Mouse (Mus musculus) MEL (cell line): ENCODE data around the gene Drd2. TPM values are rescaled to one million over a fixed set of nuclear protein-coding genes. Genes with fewer than 3 reads are reported as not detected.

ENCODE experiments used
- DNase-seq: peaks from one replicate; pipeline ENCODE4 v3.0.0; 2011; ENCODE audit warnings: low read depth, low spot score
- H3K27ac ChIP-seq: 2 replicates; pipeline ENCODE4 v1.5.1; 2012; ENCODE audit warnings: low read depth, mild to moderate bottlenecking, control low read depth, low read length, moderate library complexity; ENCODE audit not compliant: control insufficient read depth
- H3K27me3 ChIP-seq, 2 experiments: fragments of 150-350 bp in 1 of 2; sonication (generic) in 1 of 2; 2 replicates each; pipeline ENCODE4 v1.6.1; 2012; ENCODE audit warnings: low read length in 2 of 2, mild to moderate bottlenecking in 2 of 2, improper control_type of control experiment in 1 of 2, moderate library complexity in 1 of 2; ENCODE audit not compliant: insufficient read depth in 2 of 2, control insufficient read depth in 1 of 2
- H3K36me3 ChIP-seq, 2 experiments: 2 replicates each; pipeline ENCODE4 v1.6.1; 2012 to 2014; ENCODE audit warnings: low read length in 2 of 2, improper control_type of control experiment in 1 of 2, inconsistent platforms in 1 of 2, mild to moderate bottlenecking in 1 of 2; ENCODE audit not compliant: insufficient read depth in 2 of 2, control insufficient read depth in 1 of 2
- H3K4me1 ChIP-seq, 2 experiments: fragments of 150-350 bp in 1 of 2; sonication (generic) in 1 of 2; 2 replicates each; pipeline ENCODE4 v1.6.1; 2012; ENCODE audit warnings: low read length in 2 of 2, improper control_type of control experiment in 1 of 2, mild to moderate bottlenecking in 1 of 2; ENCODE audit not compliant: insufficient read depth in 2 of 2, control insufficient read depth in 1 of 2
- H3K4me3 ChIP-seq, 2 experiments: fragments of 150-350 bp in 1 of 2; sonication (generic) in 1 of 2; 2 replicates each; pipeline ENCODE4 v1.5.1; 2012; ENCODE audit warnings: low read depth in 2 of 2, low read length in 2 of 2, mild to moderate bottlenecking in 2 of 2, moderate library complexity in 2 of 2, control low read depth in 1 of 2, improper control_type of control experiment in 1 of 2; ENCODE audit not compliant: control insufficient read depth in 1 of 2, insufficient read depth in 1 of 2
- H3K79me2 ChIP-seq: 2 replicates; pipeline ENCODE4 v1.6.1; 2012; ENCODE audit warnings: mild to moderate bottlenecking, low read length, moderate library complexity; ENCODE audit not compliant: control insufficient read depth, poor library complexity, insufficient read depth
- H3K9ac ChIP-seq: 2 replicates; pipeline ENCODE4 v1.6.1; 2012; ENCODE audit warnings: low read depth, mild to moderate bottlenecking, control low read depth, low read length, moderate library complexity; ENCODE audit not compliant: control insufficient read depth, poor library complexity, severe bottlenecking
- H3K9me3 ChIP-seq: fragments of 150-350 bp; sonication (generic); replicated peaks from 2 replicates; pipeline ENCODE4 v1.6.1; 2012; ENCODE audit warnings: mild to moderate bottlenecking, low read length, improper control_type of control experiment, moderate library complexity; ENCODE audit not compliant: insufficient read depth
- CHD1 ChIP-seq: IDR thresholded peaks from 2 replicates; pipeline ENCODE4 v1.6.1; 2012; ENCODE audit warnings: low read depth, mild to moderate bottlenecking, inconsistent platforms, low read length, improper control_type of control experiment
- CTCF ChIP-seq, 3 experiments: IDR thresholded peaks in 2 of 3; conservative IDR thresholded peaks in 1 of 3; 2 replicates each; pipeline ENCODE4 v1.5.1; 2011 to 2012; ENCODE audit warnings: low read length in 3 of 3, low read depth in 2 of 3, mild to moderate bottlenecking in 2 of 3, improper control_type of control experiment in 1 of 3, inconsistent platforms in 1 of 3, mixed read lengths in 1 of 3, moderate library complexity in 1 of 3; ENCODE audit not compliant: control insufficient read depth in 1 of 3, insufficient read depth in 1 of 3, poor library complexity in 1 of 3, severe bottlenecking in 1 of 3
- ELF1 ChIP-seq: IDR thresholded peaks from 2 replicates; pipeline ENCODE4 v1.6.1; 2014; ENCODE audit warnings: low read depth, mild to moderate bottlenecking, inconsistent platforms, low read length, improper control_type of control experiment, moderate library complexity
- EP300 ChIP-seq, 2 experiments: IDR thresholded peaks; 2 replicates each; pipeline ENCODE4 v1.6.1; 2011; ENCODE audit warnings: improper control_type of control experiment in 2 of 2, low read length in 2 of 2, low read depth in 1 of 2, mild to moderate bottlenecking in 1 of 2
- GATA1 ChIP-seq: IDR thresholded peaks from 2 replicates; pipeline ENCODE4 v1.6.1; 2011; ENCODE audit warnings: low read depth, low read length, improper control_type of control experiment
- HCFC1 ChIP-seq: IDR thresholded peaks from 2 replicates; pipeline ENCODE4 v1.6.1; 2012; ENCODE audit warnings: low read depth, mild to moderate bottlenecking, inconsistent platforms, low read length, improper control_type of control experiment, moderate library complexity
- JUND ChIP-seq: IDR thresholded peaks from 2 replicates; pipeline ENCODE4 v1.6.1; 2011; ENCODE audit warnings: low read depth, mild to moderate bottlenecking, improper control_type of control experiment, low read length
- KAT2A ChIP-seq: conservative IDR thresholded peaks from 2 replicates; pipeline ENCODE4 v1.6.1; 2012; ENCODE audit warnings: low read depth, low read length, improper control_type of control experiment, inconsistent platforms
- MAX ChIP-seq: IDR thresholded peaks from 2 replicates; pipeline ENCODE4 v1.6.1; 2011; ENCODE audit warnings: low read length, improper control_type of control experiment
- MXI1 ChIP-seq: IDR thresholded peaks from 2 replicates; pipeline ENCODE4 v1.6.1; 2011; ENCODE audit warnings: mild to moderate bottlenecking, low read depth, low read length, improper control_type of control experiment
- MYB ChIP-seq: IDR thresholded peaks from 2 replicates; pipeline ENCODE4 v1.6.1; 2011; ENCODE audit warnings: mild to moderate bottlenecking, low read depth, low read length, improper control_type of control experiment
- POLR2A ChIP-seq, 2 experiments: IDR thresholded peaks; 2 replicates each; pipeline ENCODE4 v1.6.1; 2011 to 2012; ENCODE audit warnings: low read length in 2 of 2, mild to moderate bottlenecking in 2 of 2, control low read depth in 1 of 2, improper control_type of control experiment in 1 of 2, low read depth in 1 of 2, moderate library complexity in 1 of 2; ENCODE audit not compliant: control insufficient read depth in 1 of 2, insufficient read depth in 1 of 2, poor library complexity in 1 of 2
- RAD21 ChIP-seq: IDR thresholded peaks from 2 replicates; pipeline ENCODE4 v1.6.1; 2011; ENCODE audit warnings: mild to moderate bottlenecking, low read depth, low read length, improper control_type of control experiment
- RCOR1 ChIP-seq: IDR thresholded peaks from 2 replicates; pipeline ENCODE4 v1.6.1; 2012; ENCODE audit warnings: low read depth, mild to moderate bottlenecking, inconsistent platforms, low read length, improper control_type of control experiment
- TBP ChIP-seq: IDR thresholded peaks from 2 replicates; pipeline ENCODE4 v1.8.0; 2011; ENCODE audit warnings: low read depth, low read length, improper control_type of control experiment
- TCF12 ChIP-seq: IDR thresholded peaks from 2 replicates; pipeline ENCODE4 v1.6.1; 2014; ENCODE audit warnings: low read depth, mild to moderate bottlenecking, inconsistent platforms, low read length, improper control_type of control experiment, moderate library complexity
- USF1 ChIP-seq: IDR thresholded peaks from 2 replicates; pipeline ENCODE4 v1.6.1; 2014; ENCODE audit warnings: low read depth, mild to moderate bottlenecking, inconsistent platforms, low read length, improper control_type of control experiment, moderate library complexity
- USF2 ChIP-seq, 2 experiments: IDR thresholded peaks; 2 replicates each; pipeline ENCODE4 v1.6.1; 2011 to 2012; ENCODE audit warnings: improper control_type of control experiment in 2 of 2, low read length in 2 of 2, borderline replicate concordance in 1 of 2, inconsistent platforms in 1 of 2, low read depth in 1 of 2, mild to moderate bottlenecking in 1 of 2; ENCODE audit not compliant: insufficient read depth in 1 of 2
- ZKSCAN1 ChIP-seq: IDR thresholded peaks from 2 replicates; pipeline ENCODE4 v1.6.1; 2012; ENCODE audit warnings: low read depth, mild to moderate bottlenecking, inconsistent platforms, low read length, improper control_type of control experiment, moderate library complexity
- ZNF384 ChIP-seq: IDR thresholded peaks from 2 replicates; pipeline ENCODE4 v1.6.1; 2012; ENCODE audit warnings: low read depth, mild to moderate bottlenecking, inconsistent platforms, low read length, improper control_type of control experiment
- polyA plus RNA-seq, 2 experiments: library from polyadenylated mRNA; stranded (reverse) in 1 of 2; unstranded in 1 of 2; fragments of >175 nt in 1 of 2; fragments of >200 nt in 1 of 2; gene quantifications; 2 replicates each; pipeline versions ENCODE4 v1.2.1 to v1.2.4; 2012; ENCODE audit warnings: low replicate concordance in 2 of 2, low read depth in 1 of 2; ENCODE audit not compliant: insufficient read length in 2 of 2, insufficient read depth in 1 of 2, missing spikeins in 1 of 2
- total RNA-seq: library from RNA; depleted of rRNA; stranded (reverse); fragments of 300-350 nt; gene quantifications from 2 replicates; pipeline ENCODE4 v1.2.3, GENCODE M21; 2012

Drd2 gene
- total and polyA plus RNA-seq, 3 experiments: not detected

DNA sequence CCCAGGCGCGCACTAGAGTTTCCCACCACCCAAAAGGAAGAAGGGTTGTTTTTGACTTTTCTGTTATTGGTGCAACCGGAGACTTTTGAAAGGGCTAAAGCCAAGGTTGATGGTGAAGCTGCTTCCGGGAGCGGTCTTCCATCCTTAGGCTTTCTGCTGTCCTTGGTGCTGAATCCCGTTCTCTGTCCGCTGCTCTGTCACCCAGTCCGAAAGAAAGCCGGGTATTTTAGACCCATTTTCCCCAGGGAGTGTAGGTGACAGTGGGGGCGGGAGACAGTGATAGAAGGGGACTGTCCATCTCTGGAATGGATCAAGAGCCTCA, 578 bp downstream of the Drd2 start:
- H3K4me3 ChIP-seq: no peak overlapping the region
- H3K4me1 ChIP-seq: no peaks in the 10 kb centered on the region
- no peak overlapping the region for H3K9ac ChIP-seq
- no peaks in the 10 kb centered on the region for H3K36me3 ChIP-seq
- no peaks in the 10 kb centered on the region for H3K27me3 ChIP-seq
- no peaks in the 10 kb centered on the region for H3K79me2 ChIP-seq
- peak; percentile 4 for DNase-seq
- no peaks in the 10 kb centered on the region for H3K9me3 ChIP-seq
- no peak overlapping the region for H3K27ac ChIP-seq
- TF ChIP-seq POLR2A (IDR thresholded peaks at IDR 0.05; ENCODE audit: control insufficient read depth in 1 of 2, insufficient read depth in 1 of 2, low read depth in 1 of 2, low read length in 2 of 2, poor library complexity in 1 of 2) (no peak), RCOR1 (no peak), MYB (no peak), USF1 (no peak), TCF12 (no peak), GATA1 (no peak)

- no peak for TF ChIP-seq ZKSCAN1
- no peak for TF ChIP-seq GATA1
- TF ChIP-seq MAX: no peak
- TF ChIP-seq RCOR1: no peak
- no peak for TF ChIP-seq ELF1
- no peak for TF ChIP-seq MXI1
- no peak for TF ChIP-seq USF2 (IDR thresholded peaks at IDR 0.05; ENCODE audit: borderline replicate concordance in 1 of 2, insufficient read depth in 1 of 2, low read depth in 1 of 2, low read length in 2 of 2)
- TF ChIP-seq KAT2A: no peak
- no peak for TF ChIP-seq TBP
- TF ChIP-seq CHD1: no peak
- TF ChIP-seq EP300 (IDR thresholded peaks at IDR 0.05; ENCODE audit: low read depth in 1 of 2, low read length in 2 of 2): no peak
- TF ChIP-seq POLR2A (IDR thresholded peaks at IDR 0.05; ENCODE audit: control insufficient read depth in 1 of 2, insufficient read depth in 1 of 2, low read depth in 1 of 2, low read length in 2 of 2, poor library complexity in 1 of 2): no peak
- TF ChIP-seq ZNF384: no peak
- TF ChIP-seq HCFC1: no peak
- no peak for TF ChIP-seq CTCF (IDR thresholded peaks at IDR 0.05 in 2 of 3, conservative IDR thresholded peaks at IDR 0.05 in 1 of 3; ENCODE audit: control insufficient read depth in 1 of 3, insufficient read depth in 1 of 3, low read depth in 2 of 3, low read length in 3 of 3, poor library complexity in 1 of 3, severe bottlenecking in 1 of 3)
- TF ChIP-seq RAD21: no peak
- TF ChIP-seq JUND: no peak
- no peak for DNase-seq
- Histone ChIP-seq H3K9ac (no peak overlapping the region), H3K4me3 (no peak overlapping the region), H3K4me1 (no peaks in the 10 kb centered on the region), H3K79me2 (no peaks in the 10 kb centered on the region), H3K9me3 (no peaks in the 10 kb centered on the region), H3K27me3 (no peaks in the 10 kb centered on the region), H3K27ac (no peak overlapping the region), H3K36me3 (no peaks in the 10 kb centered on the region)
These were observed 25.3 kb downstream of the Drd2 start for GRCm38 (mm10) chr9:49365763-49366162.
